Mouse (Mus musculus): Measurements from ENCODE around the gene Igsf9b. TPM values are rescaled to one million over a fixed set of nuclear protein-coding genes. Genes with fewer than 3 reads are reported as not detected.

Igsf9b gene
- polyA plus RNA-seq, 1 experiment: 25.7 TPM

GRCm38 (mm10) chr9:27386951-27387350, 87.9 kb downstream of the Igsf9b start:
- Histone ChIP-seq H3K27ac (ENCODE audit: insufficient read depth, low read length) (no peak overlapping the region), H3K27me3 (ENCODE audit: control insufficient read depth, insufficient read depth, low read length) (no peaks in the 10 kb centered on the region), H3K4me1 (ENCODE audit: control insufficient read depth, insufficient read depth, low read length) (no peaks in the 10 kb centered on the region), H3K4me3 (replicated peaks; ENCODE audit: insufficient read depth, low read depth, low read length) (no peak overlapping the region)
- TF ChIP-seq POLR2A (IDR thresholded peaks at IDR 0.05; ENCODE audit: borderline replicate concordance, insufficient read depth, low read length) (no peak), CTCF (IDR thresholded peaks at IDR 0.05; ENCODE audit: borderline replicate concordance, insufficient read depth, low read depth, low read length) (no peak)
- DNase-seq: peak; percentile 59 to 85
- WGBS: 8% methylated on average over 3 of the region's 3 CpGs

- WGBS: 66% methylated on average over 3 of the region's 3 CpGs
Observed at GRCm38 (mm10) chr9:27396500-27396899, 97.5 kb downstream of the Igsf9b start, which contains the start of gene Spata19. Gene Spata19, plus strand, starts transcription at chr9:27396800.

GRCm38 (mm10) chr9:27401169-27401568, 102.2 kb downstream of the Igsf9b start:
- H3K27ac ChIP-seq (ENCODE audit: insufficient read depth, low read length): no peak overlapping the region
- no peak for TF ChIP-seq POLR2A (IDR thresholded peaks at IDR 0.05; ENCODE audit: borderline replicate concordance, insufficient read depth, low read length)
- H3K4me1 ChIP-seq (ENCODE audit: control insufficient read depth, insufficient read depth, low read length): no peaks in the 10 kb centered on the region
- 84% methylated on average over 4 of the region's 4 CpGs for WGBS
- no peak overlapping the region for H3K4me3 ChIP-seq (replicated peaks; ENCODE audit: insufficient read depth, low read depth, low read length)
- DNase-seq: peak in 1 of 2 experiments; percentile 26
- no peaks in the 10 kb centered on the region for H3K27me3 ChIP-seq (ENCODE audit: control insufficient read depth, insufficient read depth, low read length)

More at GRCm38 (mm10) chr9:27396500-27396899, 97.5 kb downstream of the Igsf9b start, which contains the start of gene Spata19:
- Histone ChIP-seq H3K27ac (ENCODE audit: insufficient read depth, low read length) (no peak within 1 kb of the TSS), H3K27me3 (ENCODE audit: control insufficient read depth, insufficient read depth, low read length) (no peaks in the 10 kb centered on the region), H3K4me1 (ENCODE audit: control insufficient read depth, insufficient read depth, low read length) (no peaks in the 10 kb centered on the region), H3K4me3 (replicated peaks; ENCODE audit: insufficient read depth, low read depth, low read length) (no peak within 1 kb of the TSS)
- no peak for DNase-seq
- TF ChIP-seq CTCF (IDR thresholded peaks at IDR 0.05; ENCODE audit: borderline replicate concordance, insufficient read depth, low read depth, low read length): no peak
- no peak for TF ChIP-seq POLR2A (IDR thresholded peaks at IDR 0.05; ENCODE audit: borderline replicate concordance, insufficient read depth, low read length)

Other genes starting within 250 kb of the Igsf9b start
- gene Jam3, start 143.8 kb upstream of the Igsf9b start, polyA plus RNA-seq (2012; rRNA removed): 44.3 and 50.8 TPM in 2 replicates
- gene Spata19, start 97.6 kb downstream of the Igsf9b start, polyA plus RNA-seq (2012; rRNA removed): 0.67 and 0.85 TPM in 2 replicates